ENCODE assay signal across 8 mouse cellular contexts in genomic region chr9:92249987-92250772, GRCm38 (mm10). TPM values are rescaled to one million over a fixed set of nuclear protein-coding genes. Genes with fewer than 3 reads are reported as not detected.
A peak's percentile ranks its signal among the peaks of the same experiment; 100 is the strongest.
DNase-seq lines count a peak whose midpoint lies in the region; ATAC-seq and TF ChIP-seq lines count a peak whose summit lies in the region.

No protein-coding gene starts in this region.

- no peaks in the 10 kb centered on the region for H3K36me3 ChIP-seq in embryonic facial prominence, embryonic 13.5 days
- H3K36me3 ChIP-seq in heart, adult 2 months (ENCODE audit: control insufficient read depth, insufficient read depth, low read length): peaks cover 16% of the 10 kb centered on the region
- H3K36me3 ChIP-seq in limb, embryonic 13.5 days: no peaks in the 10 kb centered on the region
- H3K36me3 ChIP-seq in midbrain, embryonic 14.5 days (ENCODE audit: control insufficient read depth, insufficient read depth, low read length): no peaks in the 10 kb centered on the region

- peak overlapping the region; percentile 81 for H3K9ac ChIP-seq in embryonic facial prominence, embryonic 13.5 days
- H3K9ac ChIP-seq in heart, adult 2 months (ENCODE audit: low read depth, low read length): peak overlapping the region; percentile 85
- peak overlapping the region; percentile 82 for H3K9ac ChIP-seq in limb, embryonic 13.5 days
- H3K9ac ChIP-seq in midbrain, embryonic 14.5 days (replicated peaks; ENCODE audit: low read length): peak overlapping the region; percentile 56

- peak overlapping the region; percentile 64 for H3K4me3 ChIP-seq in embryonic facial prominence, embryonic 13.5 days
- peak overlapping the region; percentile 70 for H3K4me3 ChIP-seq in heart, adult 2 months
- H3K4me3 ChIP-seq in limb, embryonic 13.5 days: peak overlapping the region; percentile 67
- H3K4me3 ChIP-seq in midbrain, embryonic 14.5 days (replicated peaks; ENCODE audit: low read depth, low read length): peak overlapping the region; percentile 59

- TF ChIP-seq EP300 in heart, adult 2 months (IDR thresholded peaks at IDR 0.05; ENCODE audit: insufficient read depth, low read depth, low read length): peak; percentile 28; the same call in 1 of the 2 replicates

- intact Hi-C loops in heart, adult 2 months (cut with DNase I): loop anchor here (1.0 to 5.0 kb wide), 3 partner anchors 21 to 207 kb away; partner anchors contain the start of genes Plscr2 and Plscr4

- H3K27ac ChIP-seq in embryonic facial prominence, embryonic 13.5 days: peak overlapping the region; percentile 85
- H3K27ac ChIP-seq in heart, adult 2 months: peak overlapping the region; percentile 87
- H3K27ac ChIP-seq in limb, embryonic 13.5 days: peak overlapping the region; percentile 87
- H3K27ac ChIP-seq in midbrain, embryonic 14.5 days (replicated peaks; ENCODE audit: low read depth, low read length): peak overlapping the region; percentile 32; the same call in 1 of the 2 replicates

- peaks cover 13% of the 10 kb centered on the region for H3K4me1 ChIP-seq in embryonic facial prominence, embryonic 13.5 days
- peaks cover 3% of the 10 kb centered on the region for H3K4me1 ChIP-seq in heart, adult 2 months (ENCODE audit: control insufficient read depth, insufficient read depth, low read length)
- peaks cover 8% of the 10 kb centered on the region for H3K4me1 ChIP-seq in limb, embryonic 13.5 days
- 0 out of 2 replicates have a peak, but pooled peaks cover 9% of the 10 kb centered on the region for H3K4me1 ChIP-seq in midbrain, embryonic 14.5 days (ENCODE audit: control insufficient read depth, insufficient read depth, low read length)

- H3K4me2 ChIP-seq in embryonic facial prominence, embryonic 13.5 days: peak overlapping the region; percentile 75
- H3K4me2 ChIP-seq in limb, embryonic 13.5 days (replicated peaks): peak overlapping the region; percentile 62
- H3K4me2 ChIP-seq in midbrain, embryonic 14.5 days (ENCODE audit: low read length): peak overlapping the region; percentile 80

- no peaks in the 10 kb centered on the region for H3K9me3 ChIP-seq in embryonic facial prominence, embryonic 13.5 days
- no peaks in the 10 kb centered on the region for H3K9me3 ChIP-seq in limb, embryonic 13.5 days
- H3K9me3 ChIP-seq in midbrain, embryonic 14.5 days (ENCODE audit: control insufficient read depth, low read length): no peaks in the 10 kb centered on the region

- peak; percentile 96 for DNase-seq in 3134 (ENCODE audit: extremely low read depth, insufficient read length, low spot score)
- peak; percentile 72 for DNase-seq in adrenal gland, postnatal 25 days
- DNase-seq in heart, adult 2 months: peak; percentile 86 to 89
- DNase-seq in kidney, adult 18-20 months: peak; percentile 88
- DNase-seq in midbrain, embryonic 14.5 days: peak; percentile 79
- DNase-seq in spleen, adult 18-20 months: peak; percentile 52 to 60

- H3K79me2 ChIP-seq in heart, adult 2 months (replicated peaks; ENCODE audit: control insufficient read depth, insufficient read depth, low read length): no peaks in the 10 kb centered on the region; the same call in 1 of the 2 replicates

- WGBS in embryonic facial prominence, embryonic 13.5 days: under 1% methylated on average over 40 of the region's 40 CpGs
- WGBS in heart, adult 2 months: 2% methylated on average over 40 of the region's 40 CpGs
- WGBS in limb, embryonic 13.5 days: under 1% methylated on average over 40 of the region's 40 CpGs
- whole genome bisulfite sequencing in midbrain, embryonic 14.5 days: 2% methylated on average over 40 of the region's 40 CpGs

- peak; percentile 34 for TF ChIP-seq CTCF in heart, adult 2 months (IDR thresholded peaks at IDR 0.05)

- ATAC-seq in embryonic facial prominence, embryonic 13.5 days (ENCODE audit: insufficient number of reproducible peaks, insufficient read depth, low FRiP score, low TSS enrichment, low read depth): peak; percentile 82
- peak; percentile 92 for ATAC-seq in limb, embryonic 13.5 days (ENCODE audit: low FRiP score, low read depth)
- peak; percentile 87 for ATAC-seq in midbrain, embryonic 14.5 days (ENCODE audit: low FRiP score, low TSS enrichment)

- peak; percentile 68 for TF ChIP-seq POLR2A in heart, adult 2 months (IDR thresholded peaks at IDR 0.05; ENCODE audit: insufficient read depth, low read depth, low read length)

- no peaks in the 10 kb centered on the region for H3K27me3 ChIP-seq in embryonic facial prominence, embryonic 13.5 days
- H3K27me3 ChIP-seq in heart, adult 2 months (ENCODE audit: control insufficient read depth, insufficient read depth, low read length): no peaks in the 10 kb centered on the region
- H3K27me3 ChIP-seq in limb, embryonic 13.5 days: no peaks in the 10 kb centered on the region
- H3K27me3 ChIP-seq in midbrain, embryonic 14.5 days (ENCODE audit: control insufficient read depth, insufficient read depth, low read length): no peaks in the 10 kb centered on the region

RNA-seq across cellular contexts. Expression of gene Plscr1, which starts 0.6 kb away (rescaled TPM):
- total RNA-seq in adrenal gland, postnatal 25 days (2021): 11.0 and 14.5 TPM in 2 replicates
- polyA plus RNA-seq in embryonic facial prominence, embryonic 13.5 days (2015; fragmentation: Nextera tagmentation; extraction: Ambion mirVana): 15.9 and 19.1 TPM in 2 replicates
- total RNA-seq in heart, adult 2 months (2021): 10 to 100 TPM; 11.0 to 14.0 TPM
- 6.1 and 9.9 TPM in 2 replicates for polyA plus RNA-seq in heart, adult 2 months (2012; rRNA removed)
- 20.4 and 21.0 TPM in 2 replicates for polyA plus RNA-seq in limb, embryonic 13.5 days (2015; fragmentation: Nextera tagmentation; extraction: Ambion mirVana)
- 7.8 and 10.0 TPM in 2 replicates for polyA plus RNA-seq in midbrain, embryonic 14.5 days (2014; fragmentation: Nextera tagmentation; extraction: Ambion mirVana)

RNA-seq across cellular contexts. Expression of gene Plscr2, which starts 25.2 kb away (rescaled TPM):
- total RNA-seq in adrenal gland, postnatal 25 days (2021): 16.3 and 16.5 TPM in 2 replicates
- 1.2 and 1.3 TPM in 2 replicates for polyA plus RNA-seq in embryonic facial prominence, embryonic 13.5 days (2015; fragmentation: Nextera tagmentation; extraction: Ambion mirVana)
- total RNA-seq in heart, adult 2 months (2021): 10 to 100 TPM; 25.1 to 27.1 TPM
- polyA plus RNA-seq in heart, adult 2 months (2012; rRNA removed): 12.1 and 21.0 TPM in 2 replicates
- 1.6 and 2.1 TPM in 2 replicates for polyA plus RNA-seq in limb, embryonic 13.5 days (2015; fragmentation: Nextera tagmentation; extraction: Ambion mirVana)
- 0.43 TPM in 1 of 2 replicates, not detected in the other for polyA plus RNA-seq in midbrain, embryonic 14.5 days (2014; fragmentation: Nextera tagmentation; extraction: Ambion mirVana)

RNA-seq across cellular contexts. Expression of gene Plscr5, which starts 57.4 kb away (rescaled TPM):
- not detected in 2 replicates for total RNA-seq in adrenal gland, postnatal 25 days (2021)
- not detected in 2 replicates for polyA plus RNA-seq in embryonic facial prominence, embryonic 13.5 days (2015; fragmentation: Nextera tagmentation; extraction: Ambion mirVana)
- not detected for total RNA-seq in heart, adult 2 months (2021)
- polyA plus RNA-seq in heart, adult 2 months (2012; rRNA removed): not detected in 2 replicates
- 0.15 TPM in 1 of 2 replicates, not detected in the other for polyA plus RNA-seq in limb, embryonic 13.5 days (2015; fragmentation: Nextera tagmentation; extraction: Ambion mirVana)
- polyA plus RNA-seq in midbrain, embryonic 14.5 days (2014; fragmentation: Nextera tagmentation; extraction: Ambion mirVana): 0.36 and 0.47 TPM in 2 replicates

RNA-seq across cellular contexts. Expression of gene 1700057G04Rik, which starts 59.0 kb away (rescaled TPM):
- total RNA-seq in adrenal gland, postnatal 25 days (2021): not detected in 2 replicates
- polyA plus RNA-seq in embryonic facial prominence, embryonic 13.5 days (2015; fragmentation: Nextera tagmentation; extraction: Ambion mirVana): not detected in 2 replicates
- total RNA-seq in heart, adult 2 months (2021): not detected
- polyA plus RNA-seq in heart, adult 2 months (2012; rRNA removed): not detected in 2 replicates
- polyA plus RNA-seq in limb, embryonic 13.5 days (2015; fragmentation: Nextera tagmentation; extraction: Ambion mirVana): not detected in 2 replicates
- polyA plus RNA-seq in midbrain, embryonic 14.5 days (2014; fragmentation: Nextera tagmentation; extraction: Ambion mirVana): not detected in 2 replicates

Comparison
In these comparisons a context has a peak if more than half of its experiments do, and no peak if none do; other contexts are left out.
1. Peak in every context shown above with its lines: DNase-seq, ATAC-seq, H3K4me3 ChIP-seq and H3K27ac ChIP-seq.
2. H3K27ac ChIP-seq: peak in every context shown above with its lines; median percentile 87 in heart, adult 2 months; 87 in limb, embryonic 13.5 days; 85 in embryonic facial prominence, embryonic 13.5 days; 32 in midbrain, embryonic 14.5 days.